16 mouse cellular contexts compared by ENCODE assay signal in genomic region chr12:77495781-77496180, GRCm38 (mm10).
"Had no signal": no experiment of that assay in that cellular context is flagged by ENCODE, and none has a peak within 500 bp of the region (broad histone marks: within the 10 kb centered on the region; RNA-seq: fewer than 3 reads in every experiment).

No protein-coding gene starts in this region.

- H3K36me3 ChIP-seq: limb, embryonic 12.5 days; midbrain, embryonic 10.5 days; neural tube, embryonic 15.5 days had no signal

- H3K4me3 ChIP-seq: limb, embryonic 12.5 days; midbrain, embryonic 10.5 days; myocyte; neural tube, embryonic 15.5 days had no signal

- H3K27me3 ChIP-seq: limb, embryonic 12.5 days; neural tube, embryonic 15.5 days had no signal

- ATAC-seq: lung, postnatal 0 days had no signal

- H3K27ac ChIP-seq: limb, embryonic 12.5 days; liver, embryonic 14.5 days; midbrain, embryonic 10.5 days; neural tube, embryonic 15.5 days; stomach, postnatal 0 days had no signal

- H3K9ac ChIP-seq: limb, embryonic 12.5 days; liver, embryonic 14.5 days; neural tube, embryonic 15.5 days had no signal

- DNase-seq: kidney, adult 8-10 months; kidney, postnatal 25 days; layer of hippocampus, postnatal 36 days; liver; lung, adult 18-20 months; lung, postnatal 36 days; midbrain, embryonic 14.5 days; right cerebral cortex, adult 18-20 months; right cerebral cortex, postnatal 25 days had no signal

- H3K4me2 ChIP-seq: limb, embryonic 12.5 days; neural tube, embryonic 15.5 days had no signal

- H3K4me1 ChIP-seq: limb, embryonic 12.5 days; midbrain, embryonic 10.5 days; neural tube, embryonic 15.5 days had no signal

- H3K9me3 ChIP-seq: limb, embryonic 12.5 days; midbrain, embryonic 10.5 days; neural tube, embryonic 15.5 days had no signal
